Mouse (Mus musculus): Measurements from ENCODE around the gene Mturn. TPM values are rescaled to one million over a fixed set of nuclear protein-coding genes. Genes with fewer than 3 reads are reported as not detected.

The Mturn gene
- polyA plus RNA-seq, 1 experiment from 2014 or later = 71.0 TPM

DNA sequence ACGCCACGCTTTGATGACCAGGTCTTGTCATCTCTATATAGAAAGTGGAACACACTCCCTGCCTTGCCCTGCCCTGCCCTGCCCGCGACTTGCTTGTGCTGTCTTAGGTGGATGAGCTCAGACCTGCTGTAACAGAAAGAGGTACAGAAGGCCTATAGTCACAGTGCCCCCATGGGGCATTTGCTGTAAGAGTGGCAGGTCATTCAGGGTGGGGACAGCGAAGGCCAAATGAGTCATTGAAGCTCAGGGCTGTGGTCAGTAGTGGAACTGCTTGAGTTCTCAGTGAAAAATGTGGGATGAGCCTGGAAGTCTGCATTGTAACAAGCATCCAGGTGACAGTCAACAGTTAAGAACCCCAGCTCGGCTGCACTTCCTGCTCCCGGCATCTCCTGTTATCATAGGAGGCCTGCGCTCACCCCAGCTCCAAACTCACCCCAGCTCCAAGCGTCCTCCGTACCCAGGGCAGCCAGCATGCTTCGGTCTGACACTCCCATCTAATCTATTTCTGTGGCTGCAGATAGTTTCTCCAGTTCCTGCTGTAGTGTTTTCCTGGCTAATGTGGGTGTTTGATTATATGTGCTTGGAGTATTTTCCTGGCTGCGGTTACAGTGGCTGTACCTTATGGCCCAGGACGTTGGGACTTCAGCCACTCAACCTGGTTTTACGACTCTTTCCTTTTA lies 4.4 kb downstream of the Mturn start:
- H3K4me1 ChIP-seq (replicated peaks) = peaks cover 29% of the 10 kb centered on the region
- 84% methylated on average over 14 of the region's 14 CpGs for WGBS
- H3K27me3 ChIP-seq = 0 out of 2 replicates have a peak, but pooled peaks cover 9% of the 10 kb centered on the region
- H3K9ac ChIP-seq = no peak overlapping the region
- no peak for ATAC-seq (ENCODE audit: low FRiP score)
- no peaks in the 10 kb centered on the region for H3K9me3 ChIP-seq
- H3K4me3 ChIP-seq = no peak overlapping the region
- no peak overlapping the region for H3K4me2 ChIP-seq
- peaks cover 22% of the 10 kb centered on the region for H3K36me3 ChIP-seq
- no peak overlapping the region for H3K27ac ChIP-seq

DNA sequence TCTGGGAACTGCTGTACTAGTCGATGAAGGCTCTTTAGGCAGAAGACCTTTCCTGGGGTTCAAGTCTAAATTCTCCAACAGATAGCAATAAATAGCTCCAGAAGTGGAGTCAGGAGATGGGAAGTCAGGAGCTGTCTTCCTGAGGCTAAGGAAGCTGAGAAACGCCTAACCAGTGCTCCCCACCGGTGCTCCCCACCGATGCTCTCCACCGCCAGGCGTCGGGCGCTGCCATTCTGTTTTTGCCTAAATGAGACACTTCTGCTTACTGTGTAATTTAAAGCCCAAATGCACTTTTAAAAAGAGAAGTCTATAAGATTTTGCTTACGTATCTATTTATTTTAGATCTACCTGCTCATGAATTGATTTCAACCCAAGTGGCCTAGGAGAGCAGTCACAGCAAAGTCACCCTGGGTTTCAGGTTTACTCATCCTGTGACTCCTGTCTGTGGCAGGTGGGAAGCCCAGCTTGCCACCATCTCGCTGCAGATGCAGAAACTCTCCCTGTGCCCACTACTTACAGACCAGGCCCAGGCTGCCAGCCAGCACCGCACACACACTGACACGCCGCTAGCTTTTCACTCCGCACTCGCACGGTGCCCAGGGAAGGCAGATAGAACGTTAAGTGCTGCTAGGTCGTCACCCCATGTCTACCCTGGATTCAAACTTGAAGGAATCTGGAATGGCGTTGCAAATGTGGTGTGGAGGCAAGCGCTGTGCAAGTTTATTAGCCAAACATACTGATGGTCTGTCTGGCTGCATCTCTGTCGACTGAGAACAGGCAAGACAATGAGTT lies 5.7 kb downstream of the Mturn start:
- ATAC-seq (ENCODE audit: low FRiP score) = no peak
- no peak overlapping the region for H3K4me3 ChIP-seq
- 0 out of 2 replicates have a peak, but pooled peaks cover 9% of the 10 kb centered on the region for H3K27me3 ChIP-seq
- no peaks in the 10 kb centered on the region for H3K9me3 ChIP-seq
- no peak overlapping the region for H3K9ac ChIP-seq
- H3K4me1 ChIP-seq (replicated peaks) = peaks cover 26% of the 10 kb centered on the region
- no peak overlapping the region for H3K4me2 ChIP-seq
- H3K27ac ChIP-seq = no peak overlapping the region
- peaks cover 35% of the 10 kb centered on the region for H3K36me3 ChIP-seq
- WGBS = 90% methylated on average over 21 of the region's 21 CpGs

DNA sequence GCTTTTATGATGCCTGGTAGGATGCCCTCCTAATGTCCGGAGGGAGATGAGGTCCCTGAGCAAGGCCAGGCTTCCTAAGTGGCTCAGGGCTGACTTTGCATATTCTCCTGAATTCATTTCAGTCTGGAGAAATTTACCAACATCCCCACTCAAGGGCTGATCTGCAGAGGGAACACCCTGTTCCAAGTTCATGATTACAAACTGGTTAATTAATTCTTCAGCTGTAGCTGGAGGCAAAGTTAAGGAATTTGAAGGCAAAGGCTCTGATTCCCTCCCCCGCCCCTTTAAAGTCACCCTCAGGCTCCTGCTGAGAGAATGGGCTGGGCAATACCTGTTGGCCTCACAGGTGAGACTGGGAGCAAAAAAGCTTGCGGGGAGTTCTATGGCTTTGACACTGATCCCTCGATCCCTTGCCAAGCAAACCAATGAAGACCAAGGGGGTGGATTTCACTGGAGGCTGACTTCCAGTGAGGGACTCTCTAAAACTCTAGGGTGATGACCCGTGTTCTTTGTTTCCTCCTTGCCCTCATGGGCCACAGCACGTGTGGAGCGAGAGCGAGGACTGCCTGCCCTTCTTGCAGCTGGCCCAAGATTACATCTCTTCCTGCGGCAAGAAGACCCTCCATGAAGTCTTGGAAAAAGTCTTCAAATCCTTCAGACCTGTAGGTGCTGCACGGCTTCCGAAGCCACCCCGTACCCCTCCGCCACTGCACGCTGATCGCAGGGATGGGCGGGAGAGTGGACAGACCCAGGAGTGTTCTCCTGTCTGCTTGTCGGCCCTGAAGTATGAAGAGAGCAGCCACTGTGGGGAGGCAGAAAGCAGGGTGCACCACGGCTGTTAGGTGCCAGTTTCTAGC lies 7.3 kb downstream of the Mturn start:
- Histone ChIP-seq H3K4me3 (no peak overlapping the region), H3K36me3 (peaks cover 50% of the 10 kb centered on the region)
- WGBS = 79% methylated on average over 18 of the region's 18 CpGs

DNA sequence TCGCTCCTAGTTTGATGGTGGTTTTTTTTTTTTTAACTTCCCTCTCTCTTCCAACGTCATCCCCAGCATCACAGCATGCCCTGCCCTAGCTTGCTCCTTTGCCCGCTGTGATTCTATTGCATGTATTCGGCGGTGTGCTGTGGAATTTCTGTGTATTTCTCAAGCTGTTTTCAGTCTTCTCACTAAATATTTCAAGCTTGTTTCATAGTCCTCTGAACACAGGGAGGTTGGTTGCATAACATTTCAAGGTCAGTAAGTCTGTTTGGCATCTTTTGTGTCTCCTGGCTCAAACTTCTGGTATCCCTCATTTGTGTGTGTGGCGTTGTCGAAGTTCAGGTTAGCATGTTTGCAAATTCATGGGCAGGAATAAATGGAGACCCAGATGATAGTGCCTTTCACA lies 8.3 kb downstream of the Mturn start:
- Histone ChIP-seq H3K27me3 (0 out of 2 replicates have a peak, but pooled peaks cover 3% of the 10 kb centered on the region), H3K4me1 (replicated peaks) (peaks cover 4% of the 10 kb centered on the region), H3K4me2 (no peak overlapping the region), H3K9ac (no peak overlapping the region), H3K36me3 (peaks cover 60% of the 10 kb centered on the region), H3K4me3 (no peak overlapping the region), H3K27ac (no peak overlapping the region), H3K9me3 (no peaks in the 10 kb centered on the region)
- 84% methylated on average over 7 of the region's 7 CpGs for WGBS
- ATAC-seq (ENCODE audit: low FRiP score) = no peak

More for the DNA sequence above, 7.3 kb downstream of the Mturn start:
- no peak overlapping the region for H3K27ac ChIP-seq
- 0 out of 2 replicates have a peak, but pooled peaks cover 3% of the 10 kb centered on the region for H3K27me3 ChIP-seq
- no peak overlapping the region for H3K4me2 ChIP-seq
- no peak overlapping the region for H3K9ac ChIP-seq
- no peak for ATAC-seq (ENCODE audit: low FRiP score)
- peaks cover 11% of the 10 kb centered on the region for H3K4me1 ChIP-seq (replicated peaks)
- H3K9me3 ChIP-seq = no peaks in the 10 kb centered on the region

DNA sequence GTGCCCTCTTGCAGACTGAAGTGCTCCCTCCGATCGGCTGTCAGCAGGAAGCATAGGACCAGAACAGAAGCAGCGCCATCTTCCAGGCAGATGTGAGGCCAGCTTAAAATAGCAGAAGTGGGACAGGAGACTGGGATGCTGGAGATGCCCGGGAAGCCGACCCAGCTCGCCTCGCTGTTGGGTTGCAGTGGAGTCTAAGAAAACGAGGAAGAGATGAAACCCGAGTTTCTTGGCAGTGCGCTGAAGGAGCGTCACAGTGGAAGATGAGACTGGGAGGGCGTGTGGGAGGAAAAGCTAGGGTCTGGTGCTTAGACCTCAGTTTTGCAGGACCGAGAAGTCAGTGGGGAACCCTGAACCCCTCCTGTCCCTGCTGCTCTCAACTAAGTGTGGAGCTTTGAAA lies 9.4 kb downstream of the Mturn start:
- H3K27ac ChIP-seq = no peak overlapping the region
- H3K9ac ChIP-seq = no peak overlapping the region
- no peak overlapping the region for H3K4me2 ChIP-seq
- H3K36me3 ChIP-seq = peaks cover 64% of the 10 kb centered on the region
- 84% methylated on average over 13 of the region's 13 CpGs for WGBS
- 0 out of 2 replicates have a peak, but pooled peaks cover 3% of the 10 kb centered on the region for H3K27me3 ChIP-seq
- H3K4me1 ChIP-seq (replicated peaks) = no peaks in the 10 kb centered on the region
- H3K4me3 ChIP-seq = no peak overlapping the region
- no peak for ATAC-seq (ENCODE audit: low FRiP score)
- H3K9me3 ChIP-seq = no peaks in the 10 kb centered on the region

DNA sequence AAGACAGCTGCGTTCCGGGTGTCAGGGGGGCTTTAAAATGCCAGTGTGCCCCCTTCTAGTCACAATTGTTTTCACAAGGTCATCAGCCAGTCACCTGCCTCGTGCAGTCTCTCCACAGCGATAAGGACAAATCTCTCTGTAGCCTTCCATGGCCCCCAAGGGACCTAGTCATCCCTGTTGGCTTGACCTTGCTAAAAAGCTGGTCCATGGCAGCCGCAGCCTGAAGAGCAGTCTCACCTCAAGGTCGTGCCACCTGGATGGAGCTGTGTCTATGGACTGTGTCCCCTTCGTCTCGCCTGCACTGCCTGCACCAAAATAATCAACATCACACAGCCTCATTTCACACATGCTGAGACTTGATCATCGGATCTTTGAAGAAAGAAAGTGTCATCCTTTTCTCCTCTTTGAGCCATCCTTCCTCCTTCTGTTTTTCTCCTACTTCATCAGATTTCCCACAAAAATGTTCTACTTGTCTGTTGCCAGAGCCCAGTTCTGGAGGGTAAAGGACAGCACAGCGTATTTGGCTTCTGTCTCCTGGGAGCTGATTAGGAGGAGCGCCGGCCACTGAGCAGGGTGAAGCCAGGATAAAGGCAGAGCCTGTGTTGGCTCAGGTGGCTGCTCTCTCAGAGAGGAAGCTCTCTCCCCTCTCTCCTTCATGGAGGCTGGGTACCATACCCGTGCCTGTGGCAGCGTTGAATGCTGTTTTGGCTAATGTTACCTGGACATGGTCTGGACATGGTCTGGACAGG lies 10.1 kb downstream of the Mturn start:
- Histone ChIP-seq H3K4me3 (no peak overlapping the region), H3K4me1 (replicated peaks) (no peaks in the 10 kb centered on the region), H3K27ac (no peak overlapping the region), H3K27me3 (0 out of 2 replicates have a peak, but pooled peaks cover 3% of the 10 kb centered on the region), H3K4me2 (no peak overlapping the region), H3K9ac (no peak overlapping the region), H3K9me3 (no peaks in the 10 kb centered on the region), H3K36me3 (peaks cover 69% of the 10 kb centered on the region)
- ATAC-seq (ENCODE audit: low FRiP score) = no peak
- WGBS = 74% methylated on average over 14 of the region's 14 CpGs

DNA sequence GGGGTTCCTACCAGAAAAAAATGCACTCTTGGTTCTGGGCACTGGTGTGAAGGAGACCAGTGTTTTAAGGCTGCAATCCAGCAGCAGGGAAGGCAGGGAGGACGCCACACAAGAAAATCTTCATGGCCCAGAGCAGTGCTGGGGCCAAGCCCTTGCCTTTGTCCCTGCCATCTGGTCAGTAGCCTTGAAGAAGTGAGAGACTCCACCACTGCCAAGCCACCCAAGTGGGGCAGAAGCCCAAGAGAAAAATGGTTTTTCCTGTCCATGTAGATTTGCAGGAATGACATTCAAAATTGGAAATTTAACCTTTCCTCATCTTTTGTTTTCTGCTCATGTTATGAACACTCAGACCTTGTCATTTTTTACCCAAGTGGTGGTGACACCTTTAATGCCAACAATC lies 10.8 kb downstream of the Mturn start:
- H3K4me1 ChIP-seq (replicated peaks) = no peaks in the 10 kb centered on the region
- H3K27ac ChIP-seq = no peak overlapping the region
- peaks cover 74% of the 10 kb centered on the region for H3K36me3 ChIP-seq
- no peak for ATAC-seq (ENCODE audit: low FRiP score)
- H3K4me3 ChIP-seq = no peak overlapping the region
- 76% methylated on average over 1 of the region's 1 CpGs for WGBS
- H3K4me2 ChIP-seq = no peak overlapping the region
- 0 out of 2 replicates have a peak, but pooled peaks cover 6% of the 10 kb centered on the region for H3K27me3 ChIP-seq
- H3K9ac ChIP-seq = no peak overlapping the region
- no peaks in the 10 kb centered on the region for H3K9me3 ChIP-seq

DNA sequence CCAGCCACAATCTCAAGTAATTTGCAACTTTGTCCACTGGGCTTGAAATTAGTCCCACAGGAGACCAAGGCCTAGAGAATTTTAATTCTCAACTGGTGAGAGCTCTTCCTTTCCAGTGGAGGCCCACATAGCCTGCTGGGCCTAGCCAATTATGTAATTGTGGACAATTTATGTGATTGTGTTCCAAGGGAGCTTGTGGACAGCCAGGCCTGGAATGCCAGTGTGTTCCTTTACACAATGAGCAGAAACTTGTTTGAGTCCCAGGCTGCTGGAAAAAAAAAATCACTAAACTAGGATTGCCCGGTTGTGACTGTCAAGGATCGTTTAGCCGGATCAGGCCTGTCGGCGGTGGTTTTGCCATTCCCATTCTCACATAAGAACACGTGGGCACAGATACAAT lies 11.9 kb downstream of the Mturn start:
- peaks cover 78% of the 10 kb centered on the region for H3K36me3 ChIP-seq
- 93% methylated on average over 6 of the region's 6 CpGs for WGBS

DNA sequence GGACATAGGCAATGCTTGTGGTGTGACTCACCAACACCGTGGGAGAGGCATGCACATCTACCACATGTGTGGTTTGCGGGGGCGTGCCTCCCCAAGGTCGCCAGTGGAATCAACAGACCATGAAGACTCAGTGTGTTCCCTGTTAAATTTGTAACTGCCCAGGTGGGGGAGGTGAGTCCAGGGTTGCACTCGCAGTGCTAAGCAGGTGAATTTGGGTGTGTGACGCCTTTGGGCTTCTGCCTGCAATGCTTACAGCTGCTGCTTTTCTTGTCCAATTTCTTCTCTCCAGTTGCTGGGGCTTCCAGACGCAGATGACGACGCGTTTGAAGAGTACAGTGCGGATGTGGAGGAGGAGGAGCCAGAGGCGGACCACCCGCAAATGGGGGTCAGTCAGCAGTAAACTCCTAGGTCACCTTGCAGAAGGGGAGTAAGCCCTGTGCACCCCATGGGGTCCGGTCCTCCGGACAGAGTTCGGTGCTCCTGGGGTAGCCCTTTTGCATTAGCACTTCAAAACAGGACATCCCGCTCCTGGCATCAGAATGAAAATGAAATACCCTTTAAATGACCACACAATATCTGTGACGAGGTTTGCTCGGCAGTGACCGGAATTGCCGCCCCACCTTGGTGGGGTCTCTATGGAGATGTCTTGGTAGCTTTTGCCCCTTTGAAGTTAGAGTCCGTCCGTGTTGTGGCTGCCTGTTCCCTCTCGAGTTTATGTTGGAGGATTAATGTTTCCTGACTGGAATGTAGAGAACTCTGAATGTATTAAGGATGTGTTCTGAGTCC lies 17.5 kb downstream of the Mturn start:
- H3K9me3 ChIP-seq = no peaks in the 10 kb centered on the region
- peaks cover 37% of the 10 kb centered on the region for H3K4me1 ChIP-seq (replicated peaks)
- H3K4me2 ChIP-seq = peak overlapping the region; percentile 66
- H3K27ac ChIP-seq = no peak overlapping the region
- peaks cover 29% of the 10 kb centered on the region for H3K36me3 ChIP-seq
- peak; percentile 46; the same call in 1 of the 2 replicates for ATAC-seq (ENCODE audit: low FRiP score)
- peaks cover 24% of the 10 kb centered on the region; the same call in 1 of the 2 replicates for H3K27me3 ChIP-seq
- H3K4me3 ChIP-seq = peak overlapping the region; percentile 38
- 8% methylated on average over 24 of the region's 24 CpGs for WGBS
- peak overlapping the region; percentile 67 for H3K9ac ChIP-seq

More for the DNA sequence above, 11.9 kb downstream of the Mturn start:
- H3K9ac ChIP-seq = no peak overlapping the region
- H3K9me3 ChIP-seq = no peaks in the 10 kb centered on the region
- H3K4me2 ChIP-seq = no peak overlapping the region
- peaks cover 9% of the 10 kb centered on the region; the same call in 1 of the 2 replicates for H3K27me3 ChIP-seq
- H3K4me3 ChIP-seq = no peak overlapping the region
- no peak for ATAC-seq (ENCODE audit: low FRiP score)
- H3K4me1 ChIP-seq (replicated peaks) = no peaks in the 10 kb centered on the region
- no peak overlapping the region for H3K27ac ChIP-seq

DNA sequence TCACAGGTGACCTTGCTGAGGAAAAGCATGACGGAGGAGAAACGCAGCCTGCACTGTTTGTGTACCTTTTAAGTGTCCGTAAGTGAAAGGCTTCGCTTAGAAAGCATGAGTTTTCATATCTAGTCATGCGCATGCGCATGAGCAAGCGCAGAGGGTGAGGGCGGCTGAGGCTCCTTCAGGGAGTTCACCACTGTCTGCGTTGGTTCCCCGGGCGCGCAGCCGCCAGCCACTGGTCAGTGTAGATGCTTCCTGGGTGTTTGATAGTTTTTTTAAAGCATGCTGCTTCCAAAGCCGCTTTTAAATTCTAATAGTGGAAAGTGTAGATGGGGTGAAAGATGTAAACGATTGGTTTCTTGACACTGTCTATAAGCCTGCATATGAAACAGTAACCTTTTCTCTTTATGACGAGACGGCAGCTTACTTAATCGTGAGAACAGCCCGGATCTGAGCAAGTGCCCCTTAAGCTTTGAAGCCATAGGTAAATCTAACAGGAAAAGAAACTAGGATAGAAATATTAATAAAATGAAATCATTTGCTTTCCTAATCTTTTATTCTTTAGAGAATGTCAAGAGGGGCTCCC lies 18.1 kb downstream of the Mturn start:
- Histone ChIP-seq H3K27ac (peak overlapping the region; percentile 26; the same call in 1 of the 2 replicates), H3K9me3 (no peaks in the 10 kb centered on the region)
- WGBS = 5% methylated on average over 19 of the region's 19 CpGs

More for the DNA sequence above, 18.1 kb downstream of the Mturn start:
- peak overlapping the region; percentile 66 for H3K4me2 ChIP-seq
- peaks cover 22% of the 10 kb centered on the region for H3K36me3 ChIP-seq
- peak; percentile 73 for ATAC-seq (ENCODE audit: low FRiP score)
- peaks cover 24% of the 10 kb centered on the region; the same call in 1 of the 2 replicates for H3K27me3 ChIP-seq
- H3K4me1 ChIP-seq (replicated peaks) = peaks cover 44% of the 10 kb centered on the region
- peak overlapping the region; percentile 67 for H3K9ac ChIP-seq
- peak overlapping the region; percentile 38 for H3K4me3 ChIP-seq
